Mouse (Mus musculus) limb, embryonic 14.5 days (tissue): Measurements from ENCODE around the gene Dennd4c. TPM values are rescaled to one million over a fixed set of nuclear protein-coding genes. Genes with fewer than 3 reads are reported as not detected.

ENCODE experiments used
- ATAC-seq: fragments of 200-750 bp; cut with Nextera tagmentation; 2 replicates; pipeline ENCODE4 v1.8.0; 2017; ENCODE audit warnings: low read depth, moderate number of reproducible peaks, moderate TSS enrichment; ENCODE audit not compliant: low FRiP score
- DNase-seq: peaks from one replicate; pipeline ENCODE4 v3.0.0-alpha.2; 2015; ENCODE audit warnings: low spot score
- H3K27ac ChIP-seq: fragments of 300-500 bp; sonication (generic); replicated peaks from 2 replicates; pipeline ENCODE4 v1.5.1; 2014; ENCODE audit warnings: low read depth, mild to moderate bottlenecking, low read length, moderate library complexity, mixed read lengths
- H3K27me3 ChIP-seq: fragments of 300-500 bp; sonication (generic); 2 replicates; pipeline ENCODE4 v1.6.1; 2014; ENCODE audit warnings: low read length, mixed read lengths; ENCODE audit not compliant: control insufficient read depth, insufficient read depth
- H3K36me3 ChIP-seq: fragments of 300-500 bp; sonication (generic); 2 replicates; pipeline ENCODE4 v1.6.1; 2014; ENCODE audit warnings: mild to moderate bottlenecking, low read length, moderate library complexity, mixed read lengths; ENCODE audit not compliant: control insufficient read depth, insufficient read depth
- H3K4me1 ChIP-seq: fragments of 300-500 bp; sonication (generic); 2 replicates; pipeline ENCODE4 v1.6.1; 2014; ENCODE audit warnings: antibody characterized with exemption, low read length, mixed read lengths; ENCODE audit not compliant: control insufficient read depth, insufficient read depth
- H3K4me2 ChIP-seq: fragments of 300-500 bp; sonication (generic); replicated peaks from 2 replicates; pipeline ENCODE4 v1.6.1; 2014; ENCODE audit warnings: low read depth, mild to moderate bottlenecking, low read length, moderate library complexity; ENCODE audit not compliant: severe bottlenecking
- H3K4me3 ChIP-seq: fragments of 300-500 bp; sonication (generic); replicated peaks from 2 replicates; pipeline ENCODE4 v1.5.1; 2014; ENCODE audit warnings: low read length
- H3K9ac ChIP-seq: fragments of 300-500 bp; sonication (generic); 2 replicates; pipeline ENCODE4 v1.6.1; 2014; ENCODE audit warnings: mild to moderate bottlenecking, low read depth, low read length, moderate library complexity; ENCODE audit not compliant: severe bottlenecking
- H3K9me3 ChIP-seq: fragments of 300-500 bp; sonication (generic); 2 replicates; pipeline ENCODE4 v1.6.1; 2016; ENCODE audit warnings: low read length; ENCODE audit not compliant: control insufficient read depth
- POLR2A ChIP-seq: fragments of 200-500 bp; IDR thresholded peaks from 2 replicates; pipeline ENCODE4 v1.8.0; 2012; ENCODE audit warnings: inconsistent platforms, mild to moderate bottlenecking, moderate library complexity, borderline replicate concordance; ENCODE audit not compliant: insufficient read depth, insufficient read length; ENCODE audit errors: extremely low read depth
- WGBS: fragments of 180-500 bp; shearing (Covaris S2); extraction: QIAGEN DNeasy Blood & Tissue Kit; methylation state at CpG from one replicate; pipeline ENCODE4 v1.1.7; 2014; 5-methylcytosine and 5-hydroxymethylcytosine counted together
- polyA plus RNA-seq, 2 experiments: library from polyadenylated mRNA; depleted of rRNA in 1 of 2; stranded (reverse) in 1 of 2; unstranded in 1 of 2; fragments of >200 nt; fragmentation: Nextera tagmentation in 1 of 2; extraction: Ambion mirVana in 1 of 2; gene quantifications; 2 replicates each; pipeline versions ENCODE4 v1.2.1 to v1.2.3; 2012 to 2014

The Dennd4c gene
- polyA plus RNA-seq (2012; rRNA removed) (10.4 and 11.9 TPM in 2 replicates), polyA plus RNA-seq (2014; fragmentation: Nextera tagmentation; extraction: Ambion mirVana) (8.7 and 11.0 TPM in 2 replicates)

- Histone ChIP-seq H3K4me3 (peak within 1 kb of the TSS; percentile 98), H3K9me3 (no peaks in the 10 kb centered on the region), H3K27me3 (no peaks in the 10 kb centered on the region), H3K27ac (peak within 1 kb of the TSS; percentile 79), H3K4me1 (peaks cover 7% of the 10 kb centered on the region; the same call in 1 of the 2 replicates), H3K36me3 (no peaks in the 10 kb centered on the region), H3K9ac (peak within 1 kb of the TSS; percentile 95), H3K4me2 (peak within 1 kb of the TSS; percentile 86)
- WGBS = under 1% methylated on average over 68 of the region's 95 CpGs
- peak; percentile 38; the same call in 1 of the 2 replicates for TF ChIP-seq POLR2A
- DNase-seq (peak; percentile 96), ATAC-seq (peak; percentile 98)
These were observed at the start of gene Dennd4c for GRCm38 (mm10) chr4:86748336-86749291. Gene Dennd4c, plus strand, starts transcription at chr4:86748555.

GRCm38 (mm10) chr4:86699161-86699865 is 49.0 kb upstream of the Dennd4c start:
- TF ChIP-seq POLR2A = no peak
- H3K36me3 ChIP-seq = no peaks in the 10 kb centered on the region
- no peaks in the 10 kb centered on the region for H3K4me1 ChIP-seq
- no peak for ATAC-seq
- no peaks in the 10 kb centered on the region for H3K9me3 ChIP-seq
- H3K27ac ChIP-seq = no peak overlapping the region
- H3K4me3 ChIP-seq = no peak overlapping the region
- no peak overlapping the region for H3K9ac ChIP-seq
- DNase-seq = no peak
- H3K27me3 ChIP-seq = no peaks in the 10 kb centered on the region
- H3K4me2 ChIP-seq = no peak overlapping the region
- 79% methylated on average over 5 of the region's 5 CpGs for WGBS

GRCm38 (mm10) chr4:86708801-86709200 is 39.6 kb upstream of the Dennd4c start:
- 41% methylated on average over 1 of the region's 1 CpGs for WGBS
- Histone ChIP-seq H3K4me3 (no peak overlapping the region), H3K27ac (no peak overlapping the region), H3K9ac (no peak overlapping the region), H3K27me3 (no peaks in the 10 kb centered on the region), H3K9me3 (no peaks in the 10 kb centered on the region), H3K36me3 (no peaks in the 10 kb centered on the region), H3K4me2 (no peak overlapping the region), H3K4me1 (no peaks in the 10 kb centered on the region; the same call in 1 of the 2 replicates)
- DNase-seq = no peak
- TF ChIP-seq POLR2A = no peak
- ATAC-seq = no peak

DNA sequence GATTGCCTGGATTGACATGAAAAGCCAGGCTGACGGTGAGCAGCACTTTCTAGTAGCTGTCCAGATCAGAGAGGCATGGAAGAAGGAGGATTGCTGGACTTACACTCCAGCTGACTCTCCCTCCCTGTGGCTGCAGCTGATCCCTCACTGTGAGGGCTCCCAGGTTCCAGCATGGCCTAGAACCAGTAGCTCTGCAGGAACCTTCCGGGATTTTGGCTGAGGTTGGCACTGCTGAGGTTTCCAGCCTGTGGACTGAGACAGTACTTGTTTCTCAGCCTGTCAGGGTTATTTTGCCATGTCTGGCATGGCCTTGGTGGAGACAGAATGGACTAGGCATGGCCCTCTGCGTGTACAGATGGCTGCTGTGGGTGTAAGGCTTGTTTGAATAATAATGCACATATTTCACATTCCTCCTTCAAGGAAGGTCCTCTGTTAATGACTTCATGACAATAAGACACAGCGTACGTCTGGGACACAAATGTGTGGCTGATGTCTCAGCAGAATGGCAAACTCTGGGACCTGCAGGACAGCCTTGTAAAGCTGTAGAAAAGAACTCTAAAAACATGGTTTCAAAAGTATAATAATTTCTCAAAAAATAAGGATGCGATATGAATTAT is 38.2 kb upstream of the Dennd4c start:
- 70% methylated on average over 6 of the region's 6 CpGs for WGBS

DNA sequence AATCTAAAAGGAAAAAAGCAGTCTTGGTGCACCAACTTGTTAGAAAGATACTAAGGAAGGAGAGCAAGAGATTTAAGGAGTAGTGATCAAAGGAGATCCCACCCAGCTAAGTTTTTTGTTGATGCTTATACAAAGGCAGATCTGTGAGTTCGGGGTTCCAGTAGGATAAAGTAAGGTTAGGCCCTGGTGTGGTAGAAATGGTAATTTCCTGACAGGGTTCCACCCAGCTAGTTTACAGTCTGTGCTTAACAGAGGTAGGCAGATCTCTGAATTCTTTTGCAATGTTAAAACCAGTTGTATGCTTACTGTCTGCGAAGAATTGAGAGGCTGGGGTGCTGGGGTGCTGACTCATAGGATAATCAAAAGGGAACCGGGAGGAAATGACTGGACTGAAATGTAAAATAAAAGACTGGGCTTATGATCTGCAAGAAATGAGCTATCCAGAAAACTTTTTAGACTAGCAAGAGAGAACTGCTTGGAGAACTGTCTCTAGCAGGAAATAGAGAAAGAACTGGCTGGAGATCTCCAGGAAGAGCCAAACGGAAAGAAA is 37.6 kb upstream of the Dennd4c start:
- DNase-seq (no peak), ATAC-seq (no peak)
- WGBS = 59% methylated on average over 4 of the region's 4 CpGs
- H3K9ac ChIP-seq = no peak overlapping the region
- no peak overlapping the region for H3K4me2 ChIP-seq
- H3K27ac ChIP-seq = no peak overlapping the region
- no peaks in the 10 kb centered on the region for H3K36me3 ChIP-seq
- no peaks in the 10 kb centered on the region for H3K27me3 ChIP-seq
- no peak for TF ChIP-seq POLR2A
- H3K4me3 ChIP-seq = no peak overlapping the region
- no peaks in the 10 kb centered on the region for H3K9me3 ChIP-seq
- no peaks in the 10 kb centered on the region; the same call in 1 of the 2 replicates for H3K4me1 ChIP-seq

More for the DNA sequence above, 38.2 kb upstream of the Dennd4c start:
- Histone ChIP-seq H3K27me3 (no peaks in the 10 kb centered on the region), H3K4me3 (no peak overlapping the region), H3K4me2 (no peak overlapping the region), H3K9ac (no peak overlapping the region), H3K36me3 (no peaks in the 10 kb centered on the region), H3K4me1 (no peaks in the 10 kb centered on the region; the same call in 1 of the 2 replicates), H3K27ac (no peak overlapping the region), H3K9me3 (no peaks in the 10 kb centered on the region)
- ATAC-seq = no peak
- no peak for TF ChIP-seq POLR2A
- no peak for DNase-seq
